Mouse (Mus musculus) heart, postnatal 0 days (tissue): ENCODE measurements at regions not wholly inside any gene's neighbourhood (a gene's known extent, or its start where the extent isn't known, plus 50 kb on each side); places are given as distances from the start of the nearest gene placed in this dataset.

Experiments used
- CTCF ChIP-seq: IDR thresholded peaks from 2 replicates; pipeline ENCODE4 v1.5.1; 2016; ENCODE audit warnings: antibody characterized with exemption, control low read depth, low read depth
- EP300 ChIP-seq: IDR thresholded peaks from 2 replicates; pipeline ENCODE4 v1.6.1; 2016; ENCODE audit warnings: antibody characterized with exemption, low read depth

DNA sequence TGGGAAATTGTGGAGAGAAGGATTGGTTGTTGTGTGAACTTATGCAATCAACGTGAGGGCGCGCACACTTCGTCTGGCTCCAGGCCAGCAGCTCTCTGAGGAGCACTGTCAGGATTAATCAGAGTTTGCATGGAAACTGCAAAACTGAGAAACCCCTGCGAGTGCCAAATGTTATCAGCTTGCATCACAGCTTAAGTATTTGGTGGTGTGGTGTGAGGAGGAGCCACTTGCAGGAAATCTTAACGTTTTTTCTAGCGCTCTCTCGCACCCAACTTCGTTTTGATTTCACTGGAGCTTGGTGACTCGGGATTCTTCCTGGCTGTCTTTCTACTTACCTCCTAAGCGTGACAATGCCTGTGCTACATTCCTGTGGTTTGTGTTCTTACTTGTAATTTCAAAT is 261.9 kb downstream of the Hhipl2 start:
- TF ChIP-seq CTCF (no peak), EP300 (no peak)
